Mouse (Mus musculus): Measurements from ENCODE around the gene Cacna2d4.

GRCm38 (mm10) chr6:119336124-119336523 is 99.8 kb downstream of the Cacna2d4 start:
- TF ChIP-seq EP300 (IDR thresholded peaks at IDR 0.05; ENCODE audit: low read depth) (no peak), CTCF (IDR thresholded peaks at IDR 0.05; ENCODE audit: low read depth) (no peak)

Data from liver, embryonic 14.5 days (tissue).